Mouse (Mus musculus): Measurements from ENCODE around the gene Pml. TPM values are rescaled to one million over a fixed set of nuclear protein-coding genes. Genes with fewer than 3 reads are reported as not detected.

Pml gene
- polyA plus RNA-seq, 1 experiment from 2014 or later, result 13.7 TPM

- Histone ChIP-seq H3K9me3 (ENCODE audit: control insufficient read depth, low read length) (no peaks in the 10 kb centered on the region), H3K4me3 (ENCODE audit: low read depth, low read length) (no peak overlapping the region), H3K27me3 (ENCODE audit: control insufficient read depth, insufficient read depth, low read length) (no peaks in the 10 kb centered on the region), H3K36me3 (ENCODE audit: control insufficient read depth, insufficient read depth, low read length) (no peaks in the 10 kb centered on the region), H3K9ac (ENCODE audit: low read length) (no peak overlapping the region), H3K27ac (ENCODE audit: low read depth, low read length) (no peak overlapping the region), H3K4me2 (ENCODE audit: low read depth, low read length, severe bottlenecking) (no peak overlapping the region), H3K4me1 (replicated peaks; ENCODE audit: control insufficient read depth, insufficient read depth, low read length) (no peaks in the 10 kb centered on the region; the same call in 1 of the 2 replicates)
- 84% methylated on average over 7 of the region's 7 CpGs for WGBS
- DNase-seq (ENCODE audit: low spot score) (no peak), ATAC-seq (replicated peaks; ENCODE audit: low FRiP score) (no peak)
Measured at GRCm38 (mm10) chr9:58283431-58283830, 33.8 kb upstream of the Pml start.

GRCm38 (mm10) chr9:58281597-58281996 lies 32.0 kb upstream of the Pml start:
- DNase-seq (ENCODE audit: low spot score) (peak; percentile 70), ATAC-seq (replicated peaks; ENCODE audit: low FRiP score) (no peak)
- Histone ChIP-seq H3K36me3 (ENCODE audit: control insufficient read depth, insufficient read depth, low read length) (no peaks in the 10 kb centered on the region), H3K4me2 (ENCODE audit: low read depth, low read length, severe bottlenecking) (no peak overlapping the region), H3K4me1 (replicated peaks; ENCODE audit: control insufficient read depth, insufficient read depth, low read length) (no peaks in the 10 kb centered on the region; the same call in 1 of the 2 replicates), H3K27ac (ENCODE audit: low read depth, low read length) (no peak overlapping the region), H3K9ac (ENCODE audit: low read length) (no peak overlapping the region), H3K27me3 (ENCODE audit: control insufficient read depth, insufficient read depth, low read length) (no peaks in the 10 kb centered on the region), H3K4me3 (ENCODE audit: low read depth, low read length) (no peak overlapping the region), H3K9me3 (ENCODE audit: control insufficient read depth, low read length) (no peaks in the 10 kb centered on the region)
- WGBS, result 55% methylated on average over 3 of the region's 3 CpGs

GRCm38 (mm10) chr9:58280259-58281109 lies 30.9 kb upstream of the Pml start:
- Histone ChIP-seq H3K36me3 (ENCODE audit: control insufficient read depth, insufficient read depth, low read length) (no peaks in the 10 kb centered on the region), H3K9me3 (ENCODE audit: control insufficient read depth, low read length) (no peaks in the 10 kb centered on the region), H3K27ac (ENCODE audit: low read depth, low read length) (no peak overlapping the region), H3K4me2 (ENCODE audit: low read depth, low read length, severe bottlenecking) (no peak overlapping the region), H3K4me3 (ENCODE audit: low read depth, low read length) (no peak overlapping the region), H3K4me1 (replicated peaks; ENCODE audit: control insufficient read depth, insufficient read depth, low read length) (no peaks in the 10 kb centered on the region; the same call in 1 of the 2 replicates), H3K9ac (ENCODE audit: low read length) (no peak overlapping the region), H3K27me3 (ENCODE audit: control insufficient read depth, insufficient read depth, low read length) (no peaks in the 10 kb centered on the region)
- DNase-seq (ENCODE audit: low spot score) (peak; percentile 81), ATAC-seq (replicated peaks; ENCODE audit: low FRiP score) (no peak; the same call in 1 of the 2 replicates)
- WGBS, result 36% methylated on average over 9 of the region's 9 CpGs

- no peaks in the 10 kb centered on the region for H3K9me3 ChIP-seq (ENCODE audit: control insufficient read depth, low read length)
- no peaks in the 10 kb centered on the region; the same call in 1 of the 2 replicates for H3K4me1 ChIP-seq (replicated peaks; ENCODE audit: control insufficient read depth, insufficient read depth, low read length)
- H3K9ac ChIP-seq (ENCODE audit: low read length), result no peak overlapping the region
- H3K36me3 ChIP-seq (ENCODE audit: control insufficient read depth, insufficient read depth, low read length), result no peaks in the 10 kb centered on the region
- no peak overlapping the region for H3K27ac ChIP-seq (ENCODE audit: low read depth, low read length)
- no peak overlapping the region for H3K4me2 ChIP-seq (ENCODE audit: low read depth, low read length, severe bottlenecking)
- DNase-seq (ENCODE audit: low spot score), result no peak
- 69% methylated on average over 5 of the region's 5 CpGs for WGBS
- H3K4me3 ChIP-seq (ENCODE audit: low read depth, low read length), result no peak overlapping the region
- no peak for ATAC-seq (replicated peaks; ENCODE audit: low FRiP score)
- no peaks in the 10 kb centered on the region for H3K27me3 ChIP-seq (ENCODE audit: control insufficient read depth, insufficient read depth, low read length)
Measured at GRCm38 (mm10) chr9:58279780-58280179, 30.2 kb upstream of the Pml start.

GRCm38 (mm10) chr9:58278821-58279723 lies 29.5 kb upstream of the Pml start:
- ATAC-seq (replicated peaks; ENCODE audit: low FRiP score) (no peak), DNase-seq (ENCODE audit: low spot score) (no peak)
- no peak overlapping the region for H3K4me3 ChIP-seq (ENCODE audit: low read depth, low read length)
- no peaks in the 10 kb centered on the region; the same call in 1 of the 2 replicates for H3K4me1 ChIP-seq (replicated peaks; ENCODE audit: control insufficient read depth, insufficient read depth, low read length)
- no peaks in the 10 kb centered on the region for H3K27me3 ChIP-seq (ENCODE audit: control insufficient read depth, insufficient read depth, low read length)
- no peak overlapping the region for H3K4me2 ChIP-seq (ENCODE audit: low read depth, low read length, severe bottlenecking)
- H3K36me3 ChIP-seq (ENCODE audit: control insufficient read depth, insufficient read depth, low read length), result no peaks in the 10 kb centered on the region
- no peak overlapping the region for H3K9ac ChIP-seq (ENCODE audit: low read length)
- H3K9me3 ChIP-seq (ENCODE audit: control insufficient read depth, low read length), result no peaks in the 10 kb centered on the region
- WGBS, result 49% methylated on average over 4 of the region's 4 CpGs
- H3K27ac ChIP-seq (ENCODE audit: low read depth, low read length), result no peak overlapping the region

- no peaks in the 10 kb centered on the region; the same call in 1 of the 2 replicates for H3K4me1 ChIP-seq (replicated peaks; ENCODE audit: control insufficient read depth, insufficient read depth, low read length)
- no peak for ATAC-seq (replicated peaks; ENCODE audit: low FRiP score)
- 94% methylated on average over 4 of the region's 4 CpGs for WGBS
- H3K9me3 ChIP-seq (ENCODE audit: control insufficient read depth, low read length), result no peaks in the 10 kb centered on the region
- no peak for DNase-seq (ENCODE audit: low spot score)
- H3K27ac ChIP-seq (ENCODE audit: low read depth, low read length), result no peak overlapping the region
- H3K9ac ChIP-seq (ENCODE audit: low read length), result no peak overlapping the region
- H3K36me3 ChIP-seq (ENCODE audit: control insufficient read depth, insufficient read depth, low read length), result no peaks in the 10 kb centered on the region
- no peak overlapping the region for H3K4me3 ChIP-seq (ENCODE audit: low read depth, low read length)
- H3K27me3 ChIP-seq (ENCODE audit: control insufficient read depth, insufficient read depth, low read length), result no peaks in the 10 kb centered on the region
- no peak overlapping the region for H3K4me2 ChIP-seq (ENCODE audit: low read depth, low read length, severe bottlenecking)
Measured at GRCm38 (mm10) chr9:58278313-58278712, 28.7 kb upstream of the Pml start.

- no peaks in the 10 kb centered on the region for H3K9me3 ChIP-seq (ENCODE audit: control insufficient read depth, low read length)
- WGBS, result 74% methylated on average over 5 of the region's 5 CpGs
- ATAC-seq (replicated peaks; ENCODE audit: low FRiP score) (no peak), DNase-seq (ENCODE audit: low spot score) (no peak)
- H3K27me3 ChIP-seq (ENCODE audit: control insufficient read depth, insufficient read depth, low read length), result no peaks in the 10 kb centered on the region
- H3K4me1 ChIP-seq (replicated peaks; ENCODE audit: control insufficient read depth, insufficient read depth, low read length), result no peaks in the 10 kb centered on the region; the same call in 1 of the 2 replicates
- H3K27ac ChIP-seq (ENCODE audit: low read depth, low read length), result no peak overlapping the region
- H3K9ac ChIP-seq (ENCODE audit: low read length), result no peak overlapping the region
- no peak overlapping the region for H3K4me3 ChIP-seq (ENCODE audit: low read depth, low read length)
- no peaks in the 10 kb centered on the region for H3K36me3 ChIP-seq (ENCODE audit: control insufficient read depth, insufficient read depth, low read length)
- no peak overlapping the region for H3K4me2 ChIP-seq (ENCODE audit: low read depth, low read length, severe bottlenecking)
Measured at GRCm38 (mm10) chr9:58276346-58276745, 26.8 kb upstream of the Pml start.

- 87% methylated on average over 3 of the region's 3 CpGs for WGBS
- Histone ChIP-seq H3K36me3 (ENCODE audit: control insufficient read depth, insufficient read depth, low read length) (no peaks in the 10 kb centered on the region), H3K9ac (ENCODE audit: low read length) (no peak overlapping the region), H3K9me3 (ENCODE audit: control insufficient read depth, low read length) (no peaks in the 10 kb centered on the region), H3K4me1 (replicated peaks; ENCODE audit: control insufficient read depth, insufficient read depth, low read length) (no peaks in the 10 kb centered on the region; the same call in 1 of the 2 replicates), H3K4me3 (ENCODE audit: low read depth, low read length) (no peak overlapping the region), H3K4me2 (ENCODE audit: low read depth, low read length, severe bottlenecking) (no peak overlapping the region), H3K27ac (ENCODE audit: low read depth, low read length) (no peak overlapping the region), H3K27me3 (ENCODE audit: control insufficient read depth, insufficient read depth, low read length) (no peaks in the 10 kb centered on the region)
- DNase-seq (ENCODE audit: low spot score) (no peak), ATAC-seq (replicated peaks; ENCODE audit: low FRiP score) (no peak)
Measured at GRCm38 (mm10) chr9:58275797-58276196, 26.2 kb upstream of the Pml start.

Measured in forebrain, embryonic 11.5 days (tissue).